In the genomic region with DNA sequence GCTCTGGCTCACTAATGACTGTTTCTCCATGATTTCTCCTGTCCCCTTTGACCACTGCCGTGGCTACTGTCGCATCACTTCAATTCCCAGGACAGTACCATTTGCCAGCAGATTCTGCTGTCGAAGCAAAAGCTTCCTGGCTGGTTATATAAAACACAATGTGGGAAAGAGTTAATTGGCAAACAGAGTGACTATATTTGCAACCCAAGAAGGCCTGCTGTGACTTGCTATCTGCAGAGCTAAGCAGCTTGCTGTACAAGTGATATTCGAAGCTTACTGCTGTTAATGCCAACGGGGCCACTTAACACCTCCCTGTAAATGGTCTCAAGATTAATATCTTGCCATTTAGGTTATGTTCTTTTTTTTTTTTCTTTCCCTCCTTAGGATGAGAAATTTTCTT, we compare ENCODE assay signal across 18 mouse cellular contexts.
DNase-seq lines count a peak whose midpoint lies in the region; ATAC-seq lines count a peak whose summit lies in the region.
"Had no signal": no experiment of that assay in that cellular context is flagged by ENCODE, and none has a peak within 500 bp of the region (broad histone marks: within the 10 kb centered on the region; RNA-seq: fewer than 3 reads in every experiment).

No protein-coding gene starts in this region.

- peak; percentile 40; the same call in 1 of the 2 replicates for ATAC-seq in hindbrain, embryonic 16.5 days
- no peak for ATAC-seq in hindbrain, embryonic 13.5 days (ENCODE audit: low FRiP score)
- ATAC-seq in midbrain, embryonic 14.5 days (ENCODE audit: low FRiP score, low TSS enrichment), result no peak
- ATAC-seq in liver, embryonic 12.5 days, result no peak
- ATAC-seq: forebrain, embryonic 15.5 days; midbrain, embryonic 16.5 days had no signal

- no peak overlapping the region for H3K27ac ChIP-seq in hindbrain, embryonic 16.5 days (ENCODE audit: low read depth, low read length)
- H3K27ac ChIP-seq in hindbrain, embryonic 13.5 days, result no peak overlapping the region
- H3K27ac ChIP-seq in midbrain, embryonic 14.5 days (replicated peaks; ENCODE audit: low read depth, low read length), result no peak overlapping the region
- H3K27ac ChIP-seq in midbrain, embryonic 10.5 days (replicated peaks), result no peak overlapping the region
- no peak overlapping the region for H3K27ac ChIP-seq in liver, embryonic 12.5 days
- H3K27ac ChIP-seq: forebrain, embryonic 15.5 days; heart, embryonic 13.5 days; lung, embryonic 15.5 days; stomach, postnatal 0 days had no signal

- peak; percentile 22 for DNase-seq in adrenal gland, postnatal 10 days
- no peak for DNase-seq in adrenal gland, adult 8-10 months
- peak; percentile 32 for DNase-seq in midbrain, embryonic 14.5 days
- DNase-seq in midbrain, embryonic 10.5 days (ENCODE audit: low spot score), result no peak
- DNase-seq in layer of hippocampus, adult 9-11 months, result no peak
- DNase-seq: adrenal gland, postnatal 14 days; cerebellum, adult 9-10 months; heart, postnatal 4 days; kidney, adult 11 months; right cerebral cortex, postnatal 14 days had no signal

- no peak overlapping the region for H3K9ac ChIP-seq in hindbrain, embryonic 16.5 days (ENCODE audit: low read depth, low read length)
- H3K9ac ChIP-seq in hindbrain, embryonic 13.5 days, result no peak overlapping the region
- H3K9ac ChIP-seq in midbrain, embryonic 14.5 days (replicated peaks; ENCODE audit: low read length), result no peak overlapping the region
- no peak overlapping the region for H3K9ac ChIP-seq in liver, embryonic 12.5 days
- H3K9ac ChIP-seq: forebrain, embryonic 15.5 days; heart, embryonic 13.5 days; lung, embryonic 15.5 days had no signal

- 36% methylated on average over 5 of the region's 5 CpGs for WGBS in hindbrain, embryonic 16.5 days
- 45% methylated on average over 5 of the region's 5 CpGs for WGBS in hindbrain, embryonic 13.5 days
- 52% methylated on average over 5 of the region's 5 CpGs for WGBS in midbrain, embryonic 14.5 days
- 78% methylated on average over 5 of the region's 5 CpGs for WGBS in midbrain, embryonic 10.5 days
- 59% methylated on average over 5 of the region's 5 CpGs for WGBS in liver, embryonic 12.5 days (ENCODE audit: insufficient replicate concordance)

- no peak overlapping the region for H3K4me3 ChIP-seq in hindbrain, embryonic 16.5 days (ENCODE audit: low read length)
- H3K4me3 ChIP-seq in hindbrain, embryonic 13.5 days, result no peak overlapping the region
- H3K4me3 ChIP-seq in midbrain, embryonic 14.5 days (replicated peaks; ENCODE audit: low read depth, low read length), result no peak overlapping the region
- no peak overlapping the region for H3K4me3 ChIP-seq in midbrain, embryonic 10.5 days
- H3K4me3 ChIP-seq in liver, embryonic 12.5 days, result no peak overlapping the region
- H3K4me3 ChIP-seq: forebrain, embryonic 15.5 days; heart, embryonic 13.5 days; lung, embryonic 15.5 days had no signal

- H3K4me1 ChIP-seq in hindbrain, embryonic 16.5 days (ENCODE audit: control insufficient read depth, insufficient read depth, low read depth, low read length), result peaks cover 2% of the 10 kb centered on the region
- peaks cover 4% of the 10 kb centered on the region; the same call in 1 of the 2 replicates for H3K4me1 ChIP-seq in hindbrain, embryonic 13.5 days (replicated peaks)
- no peaks in the 10 kb centered on the region for H3K4me1 ChIP-seq in midbrain, embryonic 14.5 days (ENCODE audit: control insufficient read depth, insufficient read depth, low read length)
- H3K4me1 ChIP-seq in midbrain, embryonic 10.5 days, result no peaks in the 10 kb centered on the region
- no peaks in the 10 kb centered on the region for H3K4me1 ChIP-seq in liver, embryonic 12.5 days
- H3K4me1 ChIP-seq: forebrain, embryonic 15.5 days had no signal

- no peaks in the 10 kb centered on the region for H3K27me3 ChIP-seq in hindbrain, embryonic 16.5 days (replicated peaks; ENCODE audit: control insufficient read depth, insufficient read depth, low read length)
- H3K27me3 ChIP-seq in hindbrain, embryonic 13.5 days, result no peaks in the 10 kb centered on the region
- no peaks in the 10 kb centered on the region for H3K27me3 ChIP-seq in midbrain, embryonic 14.5 days (ENCODE audit: control insufficient read depth, insufficient read depth, low read length)
- H3K27me3 ChIP-seq in midbrain, embryonic 10.5 days (ENCODE audit: low read depth, poor library complexity, severe bottlenecking), result no peaks in the 10 kb centered on the region
- no peaks in the 10 kb centered on the region for H3K27me3 ChIP-seq in liver, embryonic 12.5 days (replicated peaks)
- H3K27me3 ChIP-seq: forebrain, embryonic 15.5 days; lung, embryonic 15.5 days had no signal

- no peak overlapping the region for H3K4me2 ChIP-seq in hindbrain, embryonic 16.5 days (ENCODE audit: low read length)
- H3K4me2 ChIP-seq in hindbrain, embryonic 13.5 days, result no peak overlapping the region
- H3K4me2 ChIP-seq in midbrain, embryonic 14.5 days (ENCODE audit: low read length), result no peak overlapping the region
- H3K4me2 ChIP-seq in liver, embryonic 12.5 days, result no peak overlapping the region
- H3K4me2 ChIP-seq: forebrain, embryonic 15.5 days; heart, embryonic 13.5 days; lung, embryonic 15.5 days had no signal

- H3K9me3 ChIP-seq in hindbrain, embryonic 16.5 days (ENCODE audit: control insufficient read depth, low read length), result no peaks in the 10 kb centered on the region
- no peaks in the 10 kb centered on the region for H3K9me3 ChIP-seq in hindbrain, embryonic 13.5 days
- no peaks in the 10 kb centered on the region for H3K9me3 ChIP-seq in midbrain, embryonic 14.5 days (ENCODE audit: control insufficient read depth, low read length)
- H3K9me3 ChIP-seq in midbrain, embryonic 10.5 days (replicated peaks), result no peaks in the 10 kb centered on the region
- no peaks in the 10 kb centered on the region for H3K9me3 ChIP-seq in liver, embryonic 12.5 days (replicated peaks)
- H3K9me3 ChIP-seq: forebrain, embryonic 15.5 days; heart, embryonic 13.5 days; lung, embryonic 15.5 days had no signal

- H3K36me3 ChIP-seq in hindbrain, embryonic 16.5 days (ENCODE audit: control insufficient read depth, insufficient read depth, low read length), result no peaks in the 10 kb centered on the region
- no peaks in the 10 kb centered on the region for H3K36me3 ChIP-seq in hindbrain, embryonic 13.5 days
- no peaks in the 10 kb centered on the region for H3K36me3 ChIP-seq in midbrain, embryonic 14.5 days (ENCODE audit: control insufficient read depth, insufficient read depth, low read length)
- no peaks in the 10 kb centered on the region for H3K36me3 ChIP-seq in midbrain, embryonic 10.5 days
- H3K36me3 ChIP-seq in liver, embryonic 12.5 days, result no peaks in the 10 kb centered on the region
- H3K36me3 ChIP-seq: forebrain, embryonic 15.5 days; heart, embryonic 13.5 days; lung, embryonic 15.5 days had no signal

Comparison
In these comparisons a context has a peak if more than half of its experiments do, and no peak if none do; other contexts are left out.
1. DNase-seq: peak in adrenal gland, postnatal 10 days (single experiment) and midbrain, embryonic 14.5 days (single experiment); none in adrenal gland, adult 8-10 months (single experiment), midbrain, embryonic 10.5 days (single experiment) and layer of hippocampus, adult 9-11 months (single experiment).